Mouse (Mus musculus) heart, adult 10 weeks (tissue): ENCODE data around the gene Nox1. TPM values are rescaled to one million over a fixed set of nuclear protein-coding genes. Genes with fewer than 3 reads are reported as not detected.

Experiments
- polyA plus RNA-seq: library from polyadenylated mRNA; stranded (reverse); fragments of 350-450 nt; fragmentation: Illumina TruSeq; extraction: RNeasy Lipid Tissue Mini Kit (QIAGEN cat#74804); gene quantifications from one replicate; pipeline ENCODE4 v1.2.3, GENCODE M21; 2014; ENCODE audit warnings: low read depth, low replicate concordance

Gene Nox1
- not detected for polyA plus RNA-seq

GRCm38 (mm10) chrX:134221856-134222255 is at the start of gene Nox1:
TSS of gene Nox1 (minus strand) at chrX:134221956.

GRCm38 (mm10) chrX:134187201-134187600 is 34.6 kb downstream of the Nox1 start, which contains the start of gene Arl13a:
TSS of gene Arl13a (plus strand) at chrX:134187501.

GRCm38 (mm10) chrX:134162043-134162720 is 59.6 kb downstream of the Nox1 start, which contains the start of gene Xkrx:
TSS of gene Xkrx (minus strand) at chrX:134162076.

GRCm38 (mm10) chrX:134058987-134059712 is 162.6 kb downstream of the Nox1 start, which contains the start of gene Cstf2:
TSS of gene Cstf2 (plus strand) at chrX:134059187.

Other genes starting within 250 kb of the Nox1 start
- gene Sytl4, start 240.1 kb downstream of the Nox1 start, polyA plus RNA-seq: 1.7 TPM
- 12.5 TPM for gene Cstf2, start 162.8 kb downstream of the Nox1 start, polyA plus RNA-seq
- 1.4 TPM for gene Xkrx, start 59.9 kb downstream of the Nox1 start, polyA plus RNA-seq
- gene Arl13a, start 34.5 kb downstream of the Nox1 start, polyA plus RNA-seq: not detected
- gene Trmt2b, start 55.0 kb upstream of the Nox1 start, polyA plus RNA-seq: 54.5 TPM
- 8.3 TPM for gene Tmem35a, start 73.3 kb upstream of the Nox1 start, polyA plus RNA-seq
- not detected for gene Cenpi, start 86.1 kb upstream of the Nox1 start, polyA plus RNA-seq
- 0.37 TPM for gene Drp2, start 182.6 kb upstream of the Nox1 start, polyA plus RNA-seq